Mouse (Mus musculus): ENCODE data around the gene Adh7.
A peak's percentile ranks its signal among the peaks of the same experiment; 100 is the strongest.

The Adh7 gene

DNA sequence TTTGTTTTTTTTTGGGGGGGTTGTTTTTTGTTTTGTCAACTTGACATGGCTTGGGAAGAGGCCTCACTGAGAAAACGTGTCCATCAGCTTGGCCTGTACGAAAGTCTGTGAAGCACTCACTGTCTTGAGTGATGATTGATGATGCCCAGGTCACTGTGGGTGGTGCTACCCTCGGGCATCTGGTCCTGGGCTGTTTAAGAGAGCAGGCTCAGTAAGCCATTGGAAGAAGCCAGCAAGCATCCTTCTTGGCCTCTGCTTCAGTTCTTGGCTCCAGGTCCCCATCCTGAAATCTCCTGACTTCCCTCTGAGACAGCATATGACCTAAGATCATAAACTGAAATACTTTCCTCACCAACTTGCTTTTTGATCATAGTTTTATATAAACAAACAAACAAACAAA is 37.8 kb downstream of the Adh7 start:
- DNase-seq: no peak

DNA sequence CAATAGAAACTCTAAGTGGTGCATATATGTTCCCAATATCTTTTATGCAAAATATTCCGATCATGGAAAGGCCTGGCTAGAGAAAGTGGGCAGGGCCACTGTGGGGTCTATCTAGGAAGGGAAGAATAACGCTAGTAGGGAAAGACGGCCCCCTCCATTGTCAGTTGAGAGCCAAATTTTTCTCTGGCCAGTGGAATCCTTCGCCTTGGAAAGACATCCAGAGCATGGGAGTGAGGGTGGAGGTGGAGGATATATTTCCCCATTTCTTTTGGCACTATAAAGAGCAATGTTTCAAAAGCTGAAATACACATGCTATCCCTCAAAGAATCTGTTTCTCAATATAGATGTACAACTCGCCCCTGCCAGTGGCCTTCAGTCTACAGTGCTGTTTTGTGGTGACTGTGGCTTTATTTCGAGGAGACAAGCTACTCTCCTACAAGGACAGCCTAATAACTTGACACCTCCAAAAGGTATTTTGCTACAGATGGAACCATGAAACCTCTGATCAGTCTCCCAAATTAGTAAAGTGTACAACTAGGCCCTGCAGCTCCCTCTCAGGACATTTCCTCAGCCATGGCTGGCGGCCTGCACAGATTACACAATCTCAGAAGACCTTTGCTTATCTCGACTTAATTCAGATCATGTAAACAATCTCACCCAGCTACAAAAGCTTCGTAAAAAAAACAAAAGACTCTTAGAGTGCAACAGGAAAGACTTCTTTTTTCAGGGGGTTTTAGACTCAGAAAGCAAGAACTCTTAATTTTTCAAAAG is 38.4 kb downstream of the Adh7 start:
- DNase-seq: peak; percentile 32

DNA sequence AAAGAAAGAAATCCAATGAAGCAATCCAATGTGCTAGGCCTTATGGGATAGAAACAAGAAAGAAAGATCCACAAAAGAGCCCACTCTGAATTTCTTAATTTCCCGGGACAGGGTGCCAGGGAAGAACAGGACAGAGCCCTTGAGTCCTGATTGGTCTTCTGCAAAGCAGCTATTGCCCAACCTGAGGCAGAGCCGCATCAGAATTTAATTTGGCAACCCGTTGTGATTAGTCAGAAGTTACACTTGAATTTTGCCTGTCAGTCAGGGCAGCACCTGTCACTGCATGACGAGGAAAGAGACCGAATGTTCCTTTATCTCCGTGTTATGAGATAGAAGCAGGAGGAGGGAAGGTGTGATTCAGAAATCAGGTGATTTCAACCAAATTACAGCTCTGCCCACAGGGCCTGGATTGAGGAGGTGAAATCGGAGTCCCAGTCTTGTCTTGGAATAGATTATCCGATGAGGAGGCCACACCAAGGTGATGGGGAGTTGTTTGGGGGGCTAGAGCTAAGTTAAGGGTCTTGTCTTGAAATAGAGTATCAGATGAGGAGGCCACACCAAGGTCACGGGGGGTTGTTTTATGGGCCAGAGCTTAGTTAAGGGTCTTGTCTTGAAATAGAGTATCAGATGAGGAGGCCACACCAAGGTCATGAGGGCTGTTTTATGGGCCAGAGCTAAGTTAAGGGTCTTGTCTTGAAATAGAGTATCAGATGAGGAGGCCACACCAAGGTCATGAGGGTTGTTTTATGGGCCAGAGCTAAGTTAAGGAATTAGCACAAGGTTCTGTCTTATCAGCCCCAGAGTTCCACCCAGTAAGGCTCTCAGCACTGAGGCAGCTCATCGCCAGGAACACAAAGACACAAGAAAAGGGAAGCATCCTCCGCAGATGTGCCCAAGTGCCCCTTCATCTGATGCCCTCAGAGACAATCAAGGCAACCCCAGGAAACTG is 43.4 kb downstream of the Adh7 start, which contains the start of gene Adh1:
Gene Adh1 (plus strand): TSS at position 271 of the 949 bp plus-strand sequence.
- no peak for DNase-seq

DNA sequence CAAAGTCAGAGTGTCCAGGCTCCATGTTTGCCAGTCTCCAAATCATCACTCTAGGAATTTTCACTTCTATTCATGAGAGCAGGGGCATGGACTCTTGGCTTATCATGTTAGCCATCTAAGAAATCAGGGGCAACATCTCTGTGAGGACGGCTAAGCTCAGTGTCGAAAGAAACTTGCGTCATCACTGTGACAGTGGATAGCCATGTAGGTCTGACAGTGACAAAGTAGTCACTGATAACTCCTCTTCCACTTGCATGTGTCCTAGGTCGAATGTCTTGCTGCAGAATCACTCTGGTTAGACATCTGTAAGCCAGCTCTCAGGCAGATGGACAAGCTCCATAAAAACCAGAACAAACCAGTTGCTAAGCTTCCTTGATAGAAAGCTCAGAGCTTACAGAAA is 45.0 kb downstream of the Adh7 start:
- DNase-seq: no peak

DNA sequence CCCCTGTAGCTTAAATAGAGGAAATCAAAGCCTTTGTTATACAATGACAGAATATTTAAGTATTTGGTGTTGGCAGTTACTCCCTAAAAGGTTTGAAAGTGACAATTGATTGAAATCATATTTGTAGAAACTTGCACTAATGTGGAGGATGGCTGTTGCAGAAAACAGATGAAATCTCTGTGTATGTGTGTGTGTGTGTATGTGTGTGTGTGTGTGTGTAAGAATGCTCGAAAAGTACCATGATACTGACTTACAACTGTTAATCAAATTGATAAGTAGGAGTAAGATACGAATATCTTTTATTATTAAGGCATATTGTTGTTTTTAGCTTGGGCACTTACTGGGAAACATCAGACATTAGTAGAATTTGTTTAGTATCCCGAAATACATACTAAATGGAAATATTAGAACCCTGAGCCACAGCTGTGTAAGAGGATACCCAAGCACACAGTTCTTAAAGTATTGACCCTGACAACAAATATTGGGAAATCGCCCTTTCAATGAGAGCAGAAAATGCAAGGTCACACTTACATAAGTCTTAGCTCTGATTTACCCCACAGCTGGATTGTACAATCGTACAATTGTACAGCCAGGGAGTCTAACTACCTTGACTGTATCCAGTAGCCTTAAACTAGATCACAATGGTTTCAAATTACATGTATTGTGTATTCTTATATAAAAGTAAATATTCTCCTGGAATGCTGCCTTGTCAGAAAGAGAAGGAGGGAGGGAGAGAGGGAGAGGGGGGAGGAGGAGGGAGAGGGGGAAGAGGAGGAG is 45.8 kb downstream of the Adh7 start:
- DNase-seq: no peak

DNA sequence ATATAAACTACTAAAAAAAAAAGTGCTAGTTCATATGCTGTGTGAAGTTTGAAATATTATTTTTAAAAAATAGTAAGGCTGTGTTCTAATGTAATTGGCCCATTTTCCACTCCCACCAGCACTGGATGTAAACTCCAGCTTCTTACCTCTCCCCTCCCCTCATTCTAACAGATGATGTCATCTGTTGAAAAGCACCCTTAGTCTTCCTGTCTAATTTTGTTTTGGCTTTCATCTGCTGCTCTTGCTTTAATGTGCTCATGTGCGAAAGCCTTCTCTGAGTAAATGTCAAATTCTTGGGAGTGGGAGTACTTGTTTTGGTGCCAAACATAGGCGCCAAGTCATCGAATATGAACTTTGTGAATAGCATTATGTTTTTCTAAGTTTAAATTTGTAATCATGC is 47.1 kb downstream of the Adh7 start:
- no peak for DNase-seq

DNA sequence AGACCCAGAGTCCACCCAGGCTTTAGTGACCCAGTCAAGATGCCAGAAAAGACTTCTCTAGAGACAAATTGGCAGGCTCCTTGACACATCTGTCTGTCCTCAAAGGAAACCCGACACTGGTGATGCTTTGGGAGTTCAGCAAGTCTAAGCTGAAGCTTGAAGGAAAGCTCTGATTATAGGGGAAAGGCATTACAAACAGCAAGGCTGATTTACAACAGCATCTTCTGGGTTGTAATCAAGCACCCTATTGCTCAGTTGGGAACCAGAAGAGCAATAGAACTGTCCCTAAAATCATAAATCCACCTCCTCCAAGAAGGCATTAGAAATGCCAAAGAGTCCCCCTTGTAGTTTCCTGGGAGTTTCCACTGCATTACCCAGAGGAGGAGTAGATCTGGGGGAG is 52.9 kb downstream of the Adh7 start:
- no peak for DNase-seq

DNA sequence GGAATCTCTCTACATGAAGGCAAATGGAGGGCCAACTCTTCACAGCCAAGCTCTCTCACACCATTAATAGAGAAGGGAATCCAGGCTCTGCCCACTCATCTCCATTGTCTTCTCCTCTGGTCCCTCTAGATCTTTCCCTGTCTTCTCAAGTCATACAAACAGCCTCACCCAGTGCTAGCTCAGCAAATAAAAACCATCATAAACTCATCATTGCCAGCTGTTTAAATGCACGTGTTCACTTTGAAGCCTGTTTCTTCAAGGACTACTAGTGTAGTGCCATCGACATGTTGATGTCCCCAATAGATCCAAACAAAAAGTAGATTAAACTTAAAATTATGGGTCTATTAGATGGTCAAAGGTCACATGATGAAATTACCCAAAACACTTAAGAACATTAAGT is 53.7 kb downstream of the Adh7 start:
- DNase-seq: no peak

DNA sequence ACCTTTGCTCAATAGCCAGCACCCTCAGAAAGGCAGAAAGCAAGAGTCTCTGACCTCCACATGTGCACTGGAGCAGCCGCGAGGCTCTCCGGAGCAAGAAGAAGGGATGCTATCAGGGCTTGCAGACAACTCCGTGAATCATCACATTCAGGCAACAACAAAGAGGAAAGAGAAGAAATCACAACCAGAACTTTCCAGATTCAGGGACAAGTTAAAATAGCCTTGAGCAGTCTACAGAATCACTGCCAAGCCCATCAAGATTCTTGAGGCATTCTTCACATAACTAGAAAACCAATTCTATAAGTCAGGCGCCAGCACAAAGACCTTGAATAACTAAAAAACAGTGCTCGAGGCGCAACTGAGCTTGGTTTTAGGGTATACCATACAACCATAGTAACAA is 55.5 kb downstream of the Adh7 start:
- no peak for DNase-seq

DNA sequence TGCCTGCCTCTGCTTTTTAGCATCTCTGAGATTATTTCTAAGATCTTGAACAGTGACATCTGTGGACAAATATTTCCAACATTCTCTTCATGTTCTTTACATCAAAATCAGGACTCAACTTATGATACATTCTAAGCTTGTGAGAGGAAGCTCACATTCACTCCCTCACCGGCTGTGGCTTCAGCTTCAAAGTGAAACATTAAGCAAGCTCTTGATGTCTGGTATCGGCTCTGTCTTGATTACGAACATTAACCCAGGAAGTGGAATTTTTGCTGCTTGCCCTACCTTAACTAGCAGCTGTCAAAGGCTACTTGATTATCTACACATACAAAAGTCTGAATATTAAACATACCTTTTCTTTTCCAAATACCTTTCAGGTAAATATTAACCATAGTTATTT is 57.5 kb downstream of the Adh7 start:
- no peak for DNase-seq

DNA sequence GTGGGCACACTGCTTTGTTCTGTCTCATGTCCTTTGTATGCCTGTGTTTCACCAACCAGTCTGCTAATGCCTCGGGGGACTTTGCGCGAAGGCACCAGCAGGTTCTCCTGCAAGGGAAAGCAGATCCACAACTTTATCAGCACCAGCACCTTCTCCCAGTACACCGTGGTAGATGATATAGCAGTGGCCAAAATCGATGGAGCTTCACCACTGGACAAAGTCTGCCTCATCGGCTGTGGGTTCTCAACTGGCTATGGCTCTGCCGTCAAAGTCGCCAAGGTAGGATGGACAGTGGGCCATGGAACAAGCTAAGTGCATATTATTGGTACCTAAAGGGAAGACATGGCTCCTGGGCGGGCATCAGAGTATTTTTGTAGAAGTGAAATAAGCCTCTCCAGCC is 65.0 kb downstream of the Adh7 start:
- DNase-seq: no peak
